Mouse (Mus musculus) central nervous system, embryonic 11.5 days (tissue): ENCODE measurements around the gene Il16. TPM values are rescaled to one million over a fixed set of nuclear protein-coding genes. Genes with fewer than 3 reads are reported as not detected.

ENCODE experiments used
- polyA plus RNA-seq: library from polyadenylated mRNA; depleted of rRNA; stranded (reverse); fragments of >200 nt; gene quantifications from 2 replicates; pipeline ENCODE4 v1.2.3, GENCODE M21; 2012; rRNA removed

The Il16 gene
- polyA plus RNA-seq: 0.86 and 1.5 TPM in 2 replicates

GRCm38 (mm10) chr7:83745413-83746106 lies at the start of gene Il16:
TSS of gene Il16 (minus strand) at chr7:83745726.

GRCm38 (mm10) chr7:83794705-83795104 lies 49.2 kb upstream of the Il16 start, which contains the start of gene Cfap161:
TSS of gene Cfap161 (minus strand) at chr7:83794880.

GRCm38 (mm10) chr7:83631828-83632681 lies 113.5 kb downstream of the Il16 start, which contains the start of gene Stard5:
TSS of gene Stard5 (plus strand) at chr7:83631959.

Other genes starting within 250 kb of the Il16 start
- 0.36 and 0.93 TPM in 2 replicates for gene Tmc3, start 160.8 kb downstream of the Il16 start, polyA plus RNA-seq
- gene Stard5, start 113.8 kb downstream of the Il16 start, polyA plus RNA-seq: 11.4 and 14.8 TPM in 2 replicates
- 0.26 and 0.39 TPM in 2 replicates for gene Cfap161, start 49.2 kb upstream of the Il16 start, polyA plus RNA-seq
- gene Tlnrd1, start 138.6 kb upstream of the Il16 start, polyA plus RNA-seq: 23.1 and 29.0 TPM in 2 replicates
- 52.1 and 102 TPM in 2 replicates for gene Mesd, start 138.7 kb upstream of the Il16 start, polyA plus RNA-seq